Mouse (Mus musculus) MEL (cell line): ENCODE results near the gene Ywhaq.

ENCODE experiments used
- MAFK ChIP-seq: IDR thresholded peaks from 2 replicates; pipeline ENCODE4 v1.6.1; 2011; ENCODE audit warnings: low read depth, mild to moderate bottlenecking, low read length, improper control_type of control experiment, borderline replicate concordance
- MYC ChIP-seq: IDR thresholded peaks from 2 replicates; pipeline ENCODE4 v1.6.1; 2011; ENCODE audit warnings: low read depth, mild to moderate bottlenecking, low read length, improper control_type of control experiment, moderate library complexity
- POLR2A ChIP-seq, 2 experiments: IDR thresholded peaks; 2 replicates each; pipeline ENCODE4 v1.6.1; 2011 to 2012; ENCODE audit warnings: low read length in 2 of 2, mild to moderate bottlenecking in 2 of 2, control low read depth in 1 of 2, improper control_type of control experiment in 1 of 2, low read depth in 1 of 2, moderate library complexity in 1 of 2; ENCODE audit not compliant: control insufficient read depth in 1 of 2, insufficient read depth in 1 of 2, poor library complexity in 1 of 2
- RCOR1 ChIP-seq: IDR thresholded peaks from 2 replicates; pipeline ENCODE4 v1.6.1; 2012; ENCODE audit warnings: low read depth, mild to moderate bottlenecking, inconsistent platforms, low read length, improper control_type of control experiment

- no peak for TF ChIP-seq RCOR1
- TF ChIP-seq MYC = no peak
- no peak for TF ChIP-seq POLR2A (IDR thresholded peaks at IDR 0.05; ENCODE audit: control insufficient read depth in 1 of 2, insufficient read depth in 1 of 2, low read depth in 1 of 2, low read length in 2 of 2, poor library complexity in 1 of 2)
- no peak for TF ChIP-seq MAFK
These were observed 31.2 kb downstream of the Ywhaq start for GRCm38 (mm10) chr12:21386201-21386600.
